Comparison of ENCODE assay signal across 7 mouse cellular contexts in genomic region chr2:38950281-38950719, GRCm38 (mm10). TPM values are rescaled to one million over a fixed set of nuclear protein-coding genes. Genes with fewer than 3 reads are reported as not detected.
A peak's percentile ranks its signal among the peaks of the same experiment; 100 is the strongest.
DNase-seq lines count a peak whose midpoint lies in the region; ATAC-seq lines count a peak whose summit lies in the region.

No protein-coding gene starts in this region.

- H3K4me2 ChIP-seq in hindbrain, embryonic 16.5 days (ENCODE audit: low read length) = no peak overlapping the region

- no peak overlapping the region for H3K9ac ChIP-seq in hindbrain, embryonic 16.5 days (ENCODE audit: low read depth, low read length)

- DNase-seq in adrenal gland, adult (ENCODE audit: inconsistent age in 2 of 2, low spot score in 1 of 2) = peak; percentile 97 to 98
- DNase-seq in c-Kit-positive CD71-positive TER-119-positive erythroid progenitor cells, embryonic 14.5 days (ENCODE audit: low spot score) = peak; percentile 65
- peak; percentile 78 to 86 for DNase-seq in frontal cortex, postnatal 36 days (ENCODE audit: low spot score in 2 of 2)
- peak; percentile 81 to 84 for DNase-seq in left cerebral cortex, adult 18-20 months (ENCODE audit: low spot score in 2 of 2)
- peak; percentile 91 to 96 for DNase-seq in lung, postnatal 4 days
- peak; percentile 46 to 60 for DNase-seq in spleen, postnatal 36 days (ENCODE audit: low spot score in 2 of 2)

- H3K4me3 ChIP-seq in hindbrain, embryonic 16.5 days (ENCODE audit: low read length) = no peak overlapping the region

- H3K4me1 ChIP-seq in hindbrain, embryonic 16.5 days (ENCODE audit: control insufficient read depth, insufficient read depth, low read depth, low read length) = peaks cover 9% of the 10 kb centered on the region

- no peak overlapping the region for H3K27ac ChIP-seq in hindbrain, embryonic 16.5 days (ENCODE audit: low read depth, low read length)

- no peaks in the 10 kb centered on the region for H3K9me3 ChIP-seq in hindbrain, embryonic 16.5 days (ENCODE audit: control insufficient read depth, low read length)

- peak; percentile 89 for ATAC-seq in hindbrain, embryonic 16.5 days

- 52% methylated on average over 7 of the region's 7 CpGs for whole genome bisulfite sequencing in hindbrain, embryonic 16.5 days

- no peaks in the 10 kb centered on the region for H3K27me3 ChIP-seq in hindbrain, embryonic 16.5 days (replicated peaks; ENCODE audit: control insufficient read depth, insufficient read depth, low read length)

- no peaks in the 10 kb centered on the region for H3K36me3 ChIP-seq in hindbrain, embryonic 16.5 days (ENCODE audit: control insufficient read depth, insufficient read depth, low read length)

RNA-seq across cellular contexts. Expression of gene Olfml2a, which starts 18.5 kb away (rescaled TPM):
- 4.4 and 6.9 TPM in 2 replicates for polyA plus RNA-seq in hindbrain, embryonic 16.5 days (2015; fragmentation: Nextera tagmentation; extraction: Ambion mirVana)
- total RNA-seq in left cerebral cortex, adult 18-20 months (2021) = 1 to 10 TPM; 2.3 to 2.9 TPM

RNA-seq across cellular contexts. Expression of gene Nr6a1, which starts 22.8 kb away (rescaled TPM):
- polyA plus RNA-seq in hindbrain, embryonic 16.5 days (2015; fragmentation: Nextera tagmentation; extraction: Ambion mirVana) = 1.8 and 2.4 TPM in 2 replicates
- 10 to 100 TPM; 10.7 to 11.9 TPM for total RNA-seq in left cerebral cortex, adult 18-20 months (2021)

RNA-seq across cellular contexts. Expression of gene Wdr38, which starts 47.0 kb away (rescaled TPM):
- 1.5 and 1.7 TPM in 2 replicates for polyA plus RNA-seq in hindbrain, embryonic 16.5 days (2015; fragmentation: Nextera tagmentation; extraction: Ambion mirVana)
- under 1 TPM; 0.44 to 0.47 TPM for total RNA-seq in left cerebral cortex, adult 18-20 months (2021)

RNA-seq across cellular contexts. Expression of gene Arpc5l, which starts 54.8 kb away (rescaled TPM):
- polyA plus RNA-seq in hindbrain, embryonic 16.5 days (2015; fragmentation: Nextera tagmentation; extraction: Ambion mirVana) = 140 and 152 TPM in 2 replicates
- total RNA-seq in left cerebral cortex, adult 18-20 months (2021) = 100 to 1,000 TPM; 102 to 109 TPM

RNA-seq across cellular contexts. Expression of gene Rpl35, which starts 55.1 kb away (rescaled TPM):
- polyA plus RNA-seq in hindbrain, embryonic 16.5 days (2015; fragmentation: Nextera tagmentation; extraction: Ambion mirVana) = 497 and 554 TPM in 2 replicates
- total RNA-seq in left cerebral cortex, adult 18-20 months (2021) = 100 to 1,000 TPM; 265 to 280 TPM
